ENCODE assay signal across 29 mouse cellular contexts in the genomic region with DNA sequence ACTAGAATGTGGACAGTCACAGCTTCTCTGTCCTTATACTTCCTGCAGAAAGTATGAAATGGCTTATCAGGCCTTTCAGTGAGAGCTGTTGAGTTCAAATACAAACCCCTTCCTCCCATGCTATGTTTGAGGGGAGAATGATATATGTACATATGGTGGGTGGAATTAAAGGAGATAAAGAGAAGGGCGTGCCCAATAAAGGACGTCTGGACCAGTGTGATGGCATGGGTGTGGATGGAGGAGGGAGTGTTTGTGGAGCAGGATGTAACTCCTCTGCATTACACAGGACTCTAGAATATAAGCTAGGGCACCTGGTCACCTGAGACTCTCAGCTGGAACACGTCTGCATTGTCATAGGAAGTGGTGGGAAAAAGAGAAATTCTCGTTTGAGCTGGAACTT.
DNase-seq lines count a peak whose midpoint lies in the region; ATAC-seq lines count a peak whose summit lies in the region.
"Had no signal": no experiment of that assay in that cellular context is flagged by ENCODE, and none has a peak within 500 bp of the region (broad histone marks: within the 10 kb centered on the region; RNA-seq: fewer than 3 reads in every experiment).

No protein-coding gene starts in this region.

- H3K4me3 ChIP-seq in kidney, embryonic 16.5 days (ENCODE audit: low read length): no peak overlapping the region
- H3K4me3 ChIP-seq in liver, embryonic 12.5 days: no peak overlapping the region
- H3K4me3 ChIP-seq in stomach, embryonic 16.5 days (replicated peaks; ENCODE audit: low read length): no peak overlapping the region
- H3K4me3 ChIP-seq: forebrain, embryonic 10.5 days; forebrain, embryonic 15.5 days; heart, adult 2 months; heart, embryonic 12.5 days; hindbrain, embryonic 13.5 days; limb, embryonic 13.5 days; midbrain, embryonic 13.5 days; neural tube, embryonic 13.5 days had no signal

- no peak overlapping the region for H3K4me2 ChIP-seq in kidney, embryonic 16.5 days (replicated peaks; ENCODE audit: low read depth, low read length)
- peak overlapping the region; percentile 29 for H3K4me2 ChIP-seq in liver, embryonic 12.5 days
- H3K4me2 ChIP-seq in stomach, embryonic 16.5 days (ENCODE audit: low read depth, low read length): no peak overlapping the region
- H3K4me2 ChIP-seq: forebrain, embryonic 15.5 days; heart, embryonic 12.5 days; hindbrain, embryonic 13.5 days; limb, embryonic 13.5 days; midbrain, embryonic 13.5 days; neural tube, embryonic 13.5 days had no signal

- DNase-seq in kidney, postnatal 14 days: no peak
- DNase-seq in c-Kit-positive CD71-positive TER-119-positive erythroid progenitor cells, embryonic 14.5 days (ENCODE audit: low spot score): peak; percentile 37
- DNase-seq in left cerebral cortex, adult 18-20 months (ENCODE audit: low spot score in 2 of 2): no peak
- DNase-seq in B cell, adult 2 months: no peak
- DNase-seq: adrenal gland, adult 2 months; adrenal gland, postnatal 36 days; cerebellum, adult 9-10 months; cerebellum, postnatal 36 days; gastrocnemius, postnatal 25 days; heart, adult 2 months; heart, postnatal 4 days; kidney, adult 2 months; kidney, postnatal 25 days; lung, adult 2 months; lung, postnatal 10 days; thymus, adult 2 months; thymus, postnatal 36 days had no signal

- H3K36me3 ChIP-seq in kidney, embryonic 16.5 days (ENCODE audit: insufficient read depth, low read length): no peaks in the 10 kb centered on the region
- no peaks in the 10 kb centered on the region for H3K36me3 ChIP-seq in liver, embryonic 12.5 days
- no peaks in the 10 kb centered on the region for H3K36me3 ChIP-seq in stomach, embryonic 16.5 days (ENCODE audit: control insufficient read depth, insufficient read depth, low read length)
- H3K36me3 ChIP-seq: forebrain, embryonic 10.5 days; forebrain, embryonic 15.5 days; heart, embryonic 12.5 days; hindbrain, embryonic 13.5 days; limb, embryonic 13.5 days; midbrain, embryonic 13.5 days; neural tube, embryonic 13.5 days had no signal

- H3K9me3 ChIP-seq in kidney, embryonic 16.5 days (ENCODE audit: low read length): no peaks in the 10 kb centered on the region
- H3K9me3 ChIP-seq in liver, embryonic 12.5 days (replicated peaks): no peaks in the 10 kb centered on the region
- no peaks in the 10 kb centered on the region for H3K9me3 ChIP-seq in stomach, embryonic 16.5 days (replicated peaks; ENCODE audit: control insufficient read depth, low read length)
- H3K9me3 ChIP-seq: forebrain, embryonic 10.5 days; forebrain, embryonic 15.5 days; heart, embryonic 12.5 days; hindbrain, embryonic 13.5 days; limb, embryonic 13.5 days; midbrain, embryonic 13.5 days; neural tube, embryonic 13.5 days had no signal

- no peak; the same call in 1 of the 2 replicates for ATAC-seq in kidney, embryonic 16.5 days (ENCODE audit: low FRiP score, low TSS enrichment)
- ATAC-seq in liver, embryonic 12.5 days: peak; percentile 93
- ATAC-seq in stomach, embryonic 16.5 days (ENCODE audit: insufficient read depth, low FRiP score): peak; percentile 49; the same call in 1 of the 2 replicates
- ATAC-seq: activated CD4-positive, CD25-positive, alpha-beta regulatory T cell, adult 4 months; forebrain, embryonic 15.5 days; midbrain, embryonic 13.5 days had no signal

- WGBS in kidney, embryonic 16.5 days: 47% methylated on average over 4 of the region's 4 CpGs
- WGBS in liver, embryonic 12.5 days (ENCODE audit: insufficient replicate concordance): 49% methylated on average over 4 of the region's 4 CpGs
- 51% methylated on average over 4 of the region's 4 CpGs for WGBS in stomach, embryonic 16.5 days

- no peak overlapping the region for H3K9ac ChIP-seq in kidney, embryonic 16.5 days (replicated peaks; ENCODE audit: low read length)
- H3K9ac ChIP-seq in liver, embryonic 12.5 days: no peak overlapping the region
- H3K9ac ChIP-seq in stomach, embryonic 16.5 days (ENCODE audit: low read length): no peak overlapping the region
- H3K9ac ChIP-seq: forebrain, embryonic 15.5 days; heart, embryonic 12.5 days; hindbrain, embryonic 13.5 days; limb, embryonic 13.5 days; midbrain, embryonic 13.5 days; neural tube, embryonic 13.5 days had no signal

- H3K4me1 ChIP-seq in kidney, embryonic 16.5 days (ENCODE audit: insufficient read depth, low read length): peaks cover 37% of the 10 kb centered on the region
- 0 out of 2 replicates have a peak, but pooled peaks cover 11% of the 10 kb centered on the region for H3K4me1 ChIP-seq in liver, embryonic 12.5 days
- peaks cover 23% of the 10 kb centered on the region for H3K4me1 ChIP-seq in stomach, embryonic 16.5 days (ENCODE audit: control insufficient read depth, insufficient read depth, low read length)
- H3K4me1 ChIP-seq: forebrain, embryonic 10.5 days; hindbrain, embryonic 13.5 days; midbrain, embryonic 13.5 days; neural tube, embryonic 13.5 days had no signal

- H3K27ac ChIP-seq in kidney, embryonic 16.5 days (ENCODE audit: low read length): peak overlapping the region; percentile 38; the same call in 1 of the 2 replicates
- H3K27ac ChIP-seq in liver, embryonic 12.5 days: no peak overlapping the region
- no peak overlapping the region for H3K27ac ChIP-seq in stomach, embryonic 16.5 days (ENCODE audit: low read length)
- H3K27ac ChIP-seq: forebrain, embryonic 10.5 days; forebrain, embryonic 15.5 days; heart, adult 2 months; hindbrain, embryonic 13.5 days; limb, embryonic 13.5 days; macrophage; midbrain, embryonic 13.5 days; neural tube, embryonic 13.5 days had no signal

- H3K27me3 ChIP-seq in kidney, embryonic 16.5 days (ENCODE audit: insufficient read depth, low read length): no peaks in the 10 kb centered on the region
- no peaks in the 10 kb centered on the region for H3K27me3 ChIP-seq in liver, embryonic 12.5 days (replicated peaks)
- H3K27me3 ChIP-seq in stomach, embryonic 16.5 days (ENCODE audit: control insufficient read depth, insufficient read depth, low read length): no peaks in the 10 kb centered on the region
- H3K27me3 ChIP-seq: forebrain, embryonic 15.5 days; heart, embryonic 12.5 days; hindbrain, embryonic 13.5 days; limb, embryonic 13.5 days; midbrain, embryonic 13.5 days; neural tube, embryonic 13.5 days had no signal
